Mouse (Mus musculus) CH12.LX (cell line): ENCODE measurements around the gene Cryz. TPM values are rescaled to one million over a fixed set of nuclear protein-coding genes. Genes with fewer than 3 reads are reported as not detected.

Experiments used
- DNase-seq: peaks from one replicate; pipeline ENCODE4 v3.0.0-alpha.2; 2013; ENCODE audit errors: extremely low read depth
- H3K27ac ChIP-seq: 2 replicates; pipeline ENCODE4 v1.5.1; 2012; ENCODE audit warnings: low read depth, mild to moderate bottlenecking, control low read depth, moderate library complexity; ENCODE audit not compliant: insufficient read depth
- H3K27me3 ChIP-seq: replicated peaks from 2 replicates; pipeline ENCODE3; 2012; ENCODE audit warnings: inconsistent platforms
- H3K36me3 ChIP-seq, 2 experiments: replicated peaks in 1 of 2; 2 replicates each; pipeline versions ENCODE3 to v1.6.1; 2012; ENCODE audit warnings: inconsistent platforms in 1 of 2, low read length in 1 of 2, mild to moderate bottlenecking in 1 of 2, mixed read lengths in 1 of 2, moderate library complexity in 1 of 2; ENCODE audit not compliant: control insufficient read depth in 1 of 2, insufficient read depth in 1 of 2
- H3K4me1 ChIP-seq, 2 experiments: 2 replicates each; pipeline ENCODE4 v1.6.1; 2012; ENCODE audit warnings: inconsistent platforms in 1 of 2, moderate library complexity in 1 of 2; ENCODE audit not compliant: insufficient read depth in 2 of 2, control insufficient read depth in 1 of 2
- H3K4me2 ChIP-seq: 2 replicates; pipeline ENCODE4 v1.6.1; 2012; ENCODE audit warnings: low read depth, mild to moderate bottlenecking, control low read depth; ENCODE audit not compliant: poor library complexity, insufficient read depth, severe bottlenecking
- H3K4me3 ChIP-seq, 3 experiments: fragments of 150-350 bp in 1 of 3; sonication (generic) in 1 of 3; replicated peaks in 1 of 3; 2 replicates each; pipeline versions ENCODE3 to v1.5.1; 2011 to 2012; ENCODE audit warnings: low read depth in 2 of 3, low read length in 2 of 3, mild to moderate bottlenecking in 2 of 3, moderate library complexity in 2 of 3, control low read depth in 1 of 3, improper control_type of control experiment in 1 of 3, inconsistent platforms in 1 of 3, mixed read lengths in 1 of 3; ENCODE audit not compliant: poor library complexity in 1 of 3
- H3K79me2 ChIP-seq: replicated peaks from 2 replicates; pipeline ENCODE4 v1.6.1; 2012; ENCODE audit warnings: mild to moderate bottlenecking, moderate library complexity; ENCODE audit not compliant: control insufficient read depth, poor library complexity, insufficient read depth, severe bottlenecking; ENCODE audit errors: extremely low read depth
- H3K9ac ChIP-seq: 2 replicates; pipeline ENCODE4 v1.6.1; 2012; ENCODE audit warnings: low read depth, mild to moderate bottlenecking, control low read depth, moderate library complexity; ENCODE audit not compliant: insufficient read depth
- H3K9me3 ChIP-seq: replicated peaks from 2 replicates; pipeline ENCODE3; 2012; ENCODE audit warnings: low read length, inconsistent platforms, mixed read lengths
- CHD1 ChIP-seq: IDR thresholded peaks from 2 replicates; pipeline ENCODE4 v1.6.1; 2012; ENCODE audit warnings: low read depth, low read length, improper control_type of control experiment, inconsistent platforms
- CTCF ChIP-seq, 2 experiments: IDR thresholded peaks in 1 of 2; conservative IDR thresholded peaks in 1 of 2; 2 replicates each; pipeline ENCODE4 v1.5.1; 2011 to 2012; ENCODE audit warnings: low read depth in 2 of 2, low read length in 2 of 2, improper control_type of control experiment in 1 of 2, inconsistent platforms in 1 of 2, mild to moderate bottlenecking in 1 of 2, moderate library complexity in 1 of 2
- E2F4 ChIP-seq: IDR thresholded peaks from 2 replicates; pipeline ENCODE4 v1.6.1; 2011; ENCODE audit warnings: low read depth, low read length, improper control_type of control experiment; ENCODE audit not compliant: insufficient replicate concordance
- GABPA ChIP-seq: IDR thresholded peaks from 2 replicates; pipeline ENCODE4 v1.6.1; 2012; ENCODE audit warnings: low read depth, low read length, improper control_type of control experiment, inconsistent platforms; ENCODE audit not compliant: insufficient replicate concordance
- IRF4 ChIP-seq: IDR thresholded peaks from 2 replicates; pipeline ENCODE4 v1.6.1; 2014; ENCODE audit warnings: low read depth, mild to moderate bottlenecking, inconsistent platforms, low read length, improper control_type of control experiment
- JUN ChIP-seq: IDR thresholded peaks from 2 replicates; pipeline ENCODE4 v1.6.1; 2011; ENCODE audit warnings: low read depth, mild to moderate bottlenecking, low read length, improper control_type of control experiment, moderate library complexity; ENCODE audit not compliant: insufficient read depth
- KAT2A ChIP-seq: IDR thresholded peaks from 2 replicates; pipeline ENCODE4 v1.6.1; 2012; ENCODE audit warnings: low read length, improper control_type of control experiment, inconsistent platforms; ENCODE audit not compliant: insufficient replicate concordance
- MAFK ChIP-seq: IDR thresholded peaks from 2 replicates; pipeline ENCODE4 v1.6.1; 2011; ENCODE audit warnings: low read length, improper control_type of control experiment; ENCODE audit not compliant: insufficient replicate concordance
- MAZ ChIP-seq: IDR thresholded peaks from 2 replicates; pipeline ENCODE4 v1.6.1; 2012; ENCODE audit warnings: low read depth, mild to moderate bottlenecking, inconsistent platforms, low read length, improper control_type of control experiment, moderate library complexity
- MEF2A ChIP-seq: IDR thresholded peaks from 2 replicates; pipeline ENCODE4 v1.6.1; 2014; ENCODE audit warnings: low read depth, mild to moderate bottlenecking, inconsistent platforms, low read length, improper control_type of control experiment, borderline replicate concordance
- PAX5 ChIP-seq: IDR thresholded peaks from 2 replicates; pipeline ENCODE4 v1.6.1; 2012; ENCODE audit warnings: low read length, inconsistent platforms, mixed read lengths
- POLR2A ChIP-seq: IDR thresholded peaks from 2 replicates; pipeline ENCODE4 v1.6.1; 2011; ENCODE audit warnings: low read depth, mild to moderate bottlenecking, improper control_type of control experiment, low read length
- RAD21 ChIP-seq: IDR thresholded peaks from 2 replicates; pipeline ENCODE4 v1.6.1; 2011; ENCODE audit warnings: low read depth, mild to moderate bottlenecking, low read length, improper control_type of control experiment, moderate library complexity
- RCOR1 ChIP-seq: conservative IDR thresholded peaks from 2 replicates; pipeline ENCODE4 v1.6.1; 2012; ENCODE audit warnings: low read depth, mild to moderate bottlenecking, inconsistent platforms, low read length, improper control_type of control experiment
- SIN3A ChIP-seq: IDR thresholded peaks from 2 replicates; pipeline ENCODE4 v1.6.1; 2012; ENCODE audit warnings: low read length, improper control_type of control experiment, inconsistent platforms
- SMC3 ChIP-seq: IDR thresholded peaks from 2 replicates; pipeline ENCODE4 v1.6.1; 2011; ENCODE audit warnings: low read depth, low read length, improper control_type of control experiment
- TCF12 ChIP-seq: IDR thresholded peaks from 2 replicates; pipeline ENCODE4 v1.6.1; 2014; ENCODE audit warnings: low read depth, mild to moderate bottlenecking, inconsistent platforms, low read length, improper control_type of control experiment
- UBTF ChIP-seq: IDR thresholded peaks from 2 replicates; pipeline ENCODE4 v1.6.1; 2012; ENCODE audit warnings: low read depth, mild to moderate bottlenecking, inconsistent platforms, low read length, improper control_type of control experiment, moderate library complexity
- USF1 ChIP-seq: IDR thresholded peaks from 2 replicates; pipeline ENCODE4 v1.6.1; 2014; ENCODE audit warnings: low read depth, mild to moderate bottlenecking, inconsistent platforms, low read length, improper control_type of control experiment
- USF2 ChIP-seq: conservative IDR thresholded peaks from 2 replicates; pipeline ENCODE4 v1.6.1; 2011; ENCODE audit warnings: low read depth, low read length, improper control_type of control experiment
- ZC3H11A ChIP-seq: IDR thresholded peaks from 2 replicates; pipeline ENCODE4 v1.6.1; 2012; ENCODE audit warnings: low read depth, mild to moderate bottlenecking, inconsistent platforms, low read length, improper control_type of control experiment
- ZNF384 ChIP-seq: IDR thresholded peaks from 2 replicates; pipeline ENCODE4 v1.6.1; 2012; ENCODE audit warnings: low read depth, low read length, improper control_type of control experiment, inconsistent platforms
- dilution Hi-C: fragments of 300-500 bp; cut with MboI; formaldehyde crosslinking; loops from 2 replicates; pipeline ENCODE4 v1.14.3; 2020; ENCODE audit warnings: low sequenced_read_pairs; ENCODE audit not compliant: extremely low pct_unique_long_range_greater_than_20kb, extremely low pct_ligation_motif_present
- in situ Hi-C: fragments of 300-500 bp; cut with MboI; formaldehyde crosslinking; loops from 3 replicates; pipeline ENCODE4 v1.14.3; 2019; ENCODE audit warnings: low sequenced_read_pairs, low pct_ligation_motif_present, low pct_unique_long_range_greater_than_20kb, mixed read lengths
- polyA plus RNA-seq: library from polyadenylated mRNA; unstranded; fragments of >175 nt; gene quantifications from 2 replicates; pipeline ENCODE4 v1.2.1, GENCODE M21; 2012; ENCODE audit warnings: low read depth; ENCODE audit not compliant: insufficient read length
- total RNA-seq, 2 experiments: library from RNA; depleted of rRNA; stranded (reverse); fragments of 300-350 nt in 1 of 2; fragments of >200 nt in 1 of 2; gene quantifications; 2 replicates each; pipeline ENCODE4 v1.2.3; 2012 to 2014

Gene Cryz
- total and polyA plus RNA-seq, 3 experiments, result 29.2 to 39.8 (median 31.2) TPM

DNA sequence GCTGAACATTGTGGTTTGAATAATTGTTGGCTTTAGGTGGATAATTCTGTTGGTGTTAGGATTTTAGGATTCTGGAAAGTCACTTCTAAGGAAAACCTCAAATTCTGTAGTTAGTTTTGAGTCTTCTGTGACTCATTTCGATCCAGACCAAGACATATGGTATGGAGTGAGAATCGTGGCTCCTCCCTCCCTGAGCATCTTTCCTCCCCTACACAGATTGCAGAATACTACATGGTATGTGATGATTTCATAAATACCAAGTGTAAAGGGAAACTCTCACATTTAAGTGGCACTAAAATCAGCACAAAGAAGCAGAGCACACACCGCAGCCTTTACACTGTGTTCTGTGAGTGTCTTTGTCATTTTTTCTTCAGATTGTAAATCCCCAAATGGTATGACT lies 72.0 kb downstream of the Cryz start:
- Histone ChIP-seq H3K9me3 (no peaks in the 10 kb centered on the region), H3K27me3 (peaks cover 7% of the 10 kb centered on the region), H3K79me2 (no peaks in the 10 kb centered on the region), H3K36me3 (no peaks in the 10 kb centered on the region), H3K27ac (no peak overlapping the region), H3K9ac (no peak overlapping the region), H3K4me1 (peaks cover 6 to 37% of the 10 kb centered on the region in 2 experiments; a peak in 2 of 4 replicates), H3K4me3 (no peak overlapping the region), H3K4me2 (no peak overlapping the region)
- dilution Hi-C loops, result no loop called here
- in situ Hi-C loops, result loop anchor here (25.0 kb wide), 2 partner anchors 219 to 569 kb away; no protein-coding TSS in a partner anchor
- TF ChIP-seq RCOR1, result no peak
- no peak for TF ChIP-seq JUN
- no peak for DNase-seq

DNA sequence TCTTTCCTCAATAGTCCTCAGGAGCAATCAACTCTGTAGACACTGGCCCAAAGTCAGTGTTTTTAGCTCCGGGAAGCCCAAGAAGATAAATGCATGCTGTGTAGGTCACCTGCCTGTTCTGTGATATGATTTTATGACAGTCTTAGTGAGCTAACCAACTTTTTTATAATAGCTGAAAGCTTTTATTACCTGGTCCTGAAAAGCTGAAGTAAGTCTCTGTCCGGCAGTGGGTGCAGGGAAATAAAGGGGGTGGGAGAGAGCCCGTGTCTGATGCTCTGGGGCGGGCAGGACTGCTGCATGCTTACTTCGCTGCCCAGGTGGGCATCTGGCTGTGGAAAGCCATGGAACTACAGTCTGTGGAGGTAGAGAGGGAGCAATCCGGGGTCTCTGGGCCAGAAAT lies 74.1 kb downstream of the Cryz start:
- Histone ChIP-seq H3K4me3 (no peak overlapping the region), H3K9ac (no peak overlapping the region), H3K27ac (no peak overlapping the region), H3K9me3 (no peaks in the 10 kb centered on the region), H3K27me3 (peaks cover 3% of the 10 kb centered on the region), H3K79me2 (no peaks in the 10 kb centered on the region), H3K36me3 (no peaks in the 10 kb centered on the region), H3K4me1 (peaks cover 0 to 26% of the 10 kb centered on the region in 2 experiments; a peak in 2 of 4 replicates), H3K4me2 (no peak overlapping the region)
- dilution Hi-C loops, result no loop called here
- TF ChIP-seq MAFK (no peak), CHD1 (no peak), ZC3H11A (no peak), UBTF (no peak), SIN3A (no peak), TCF12 (no peak), POLR2A (no peak), MEF2A (no peak), KAT2A (no peak), RAD21 (no peak), SMC3 (no peak), GABPA (no peak), ZNF384 (no peak), PAX5 (no peak), CTCF (conservative IDR thresholded peaks at IDR 0.05 in 1 of 2, IDR thresholded peaks at IDR 0.05 in 1 of 2; ENCODE audit: low read depth in 2 of 2, low read length in 2 of 2) (no peak), USF1 (no peak), MAZ (no peak), E2F4 (no peak), IRF4 (no peak), USF2 (no peak)
- no peak for DNase-seq
- in situ Hi-C loops, result loop anchor here (25.0 kb wide), 2 partner anchors 217 to 567 kb away; no protein-coding TSS in a partner anchor
